Mouse (Mus musculus) brain, embryonic 18.5 days (tissue): ENCODE data around the gene Cldn19.

Experiments
- DNase-seq: peaks from one replicate; pipeline ENCODE4 v3.0.0-alpha.2; 2012; ENCODE audit warnings: low read depth, low spot score

The Cldn19 gene

GRCm38 (mm10) chr4:119255351-119255750, at the start of gene Cldn19:
Gene Cldn19, plus strand, starts transcription at chr4:119255414.
- DNase-seq, result no peak

GRCm38 (mm10) chr4:119216667-119217066, 38.5 kb upstream of the Cldn19 start:
- DNase-seq, result no peak

- DNase-seq, result no peak
These were observed 37.0 kb upstream of the Cldn19 start, which contains the start of gene Tmem269 for GRCm38 (mm10) chr4:119218169-119218568. Gene Tmem269, minus strand, starts transcription at chr4:119218217.

- no peak for DNase-seq
These were observed 31.5 kb upstream of the Cldn19 start for GRCm38 (mm10) chr4:119223696-119224095.

- no peak for DNase-seq
These were observed 30.7 kb upstream of the Cldn19 start for GRCm38 (mm10) chr4:119224534-119224933.

- DNase-seq, result no peak
These were observed 29.5 kb upstream of the Cldn19 start for GRCm38 (mm10) chr4:119225719-119226118.

GRCm38 (mm10) chr4:119226751-119227150, 28.5 kb upstream of the Cldn19 start:
- DNase-seq, result no peak

GRCm38 (mm10) chr4:119232410-119233255, 22.6 kb upstream of the Cldn19 start, which contains the start of the genes AU022252 and P3h1:
Gene AU022252, minus strand, starts transcription at chr4:119232712.
Gene P3h1, plus strand, starts transcription at chr4:119232915.
- peak; percentile 96 for DNase-seq

- no peak for DNase-seq
These were observed 21.8 kb upstream of the Cldn19 start for GRCm38 (mm10) chr4:119233256-119233901.

- DNase-seq, result no peak
These were observed 20.9 kb upstream of the Cldn19 start for GRCm38 (mm10) chr4:119234348-119234747.

GRCm38 (mm10) chr4:119238661-119239060, 16.6 kb upstream of the Cldn19 start:
- no peak for DNase-seq

- peak; percentile 69 for DNase-seq
These were observed 16.0 kb upstream of the Cldn19 start for GRCm38 (mm10) chr4:119239181-119239682.

GRCm38 (mm10) chr4:119241664-119242063, 13.6 kb upstream of the Cldn19 start:
- no peak for DNase-seq

- DNase-seq, result no peak
These were observed 12.6 kb upstream of the Cldn19 start for GRCm38 (mm10) chr4:119242571-119242970.

- DNase-seq, result no peak
These were observed 10.6 kb upstream of the Cldn19 start for GRCm38 (mm10) chr4:119244468-119245240.

- no peak for DNase-seq
These were observed 9.7 kb upstream of the Cldn19 start for GRCm38 (mm10) chr4:119245556-119245955.

GRCm38 (mm10) chr4:119245961-119246360, 9.3 kb upstream of the Cldn19 start:
- no peak for DNase-seq

- DNase-seq, result no peak
These were observed 8.5 kb upstream of the Cldn19 start for GRCm38 (mm10) chr4:119246688-119247225.

- DNase-seq, result no peak
These were observed 7.6 kb upstream of the Cldn19 start for GRCm38 (mm10) chr4:119247462-119248235.

- no peak for DNase-seq
These were observed 6.7 kb upstream of the Cldn19 start for GRCm38 (mm10) chr4:119248407-119248965.
